Mouse (Mus musculus) kidney, postnatal 4 days (tissue): ENCODE data around the gene Ipp.

Experiments
- DNase-seq, 2 experiments: peaks; one replicate each; pipeline ENCODE4 v3.0.0; 2021; ENCODE audit warnings: mixed read lengths in 2 of 2

Gene Ipp

GRCm38 (mm10) chr4:116558151-116558882 lies 51.0 kb downstream of the Ipp start:
- DNase-seq, result no peak
